Mouse (Mus musculus) layer of hippocampus, postnatal 36 days (tissue): ENCODE results near the gene Abcc12. TPM values are rescaled to one million over a fixed set of nuclear protein-coding genes. Genes with fewer than 3 reads are reported as not detected.
A peak's percentile ranks its signal among the peaks of the same experiment; 100 is the strongest.

ENCODE experiments used
- DNase-seq, 2 experiments: peaks; one replicate each; pipeline ENCODE4 v3.0.0; 2022
- total RNA-seq, 2 experiments: library from RNA; stranded (reverse); gene quantifications; 2 replicates each; pipeline ENCODE4 v1.2.3; 2021

Gene Abcc12
- total RNA-seq, 2 experiments from 2014 or later = 0.40 to 0.53 TPM

DNA sequence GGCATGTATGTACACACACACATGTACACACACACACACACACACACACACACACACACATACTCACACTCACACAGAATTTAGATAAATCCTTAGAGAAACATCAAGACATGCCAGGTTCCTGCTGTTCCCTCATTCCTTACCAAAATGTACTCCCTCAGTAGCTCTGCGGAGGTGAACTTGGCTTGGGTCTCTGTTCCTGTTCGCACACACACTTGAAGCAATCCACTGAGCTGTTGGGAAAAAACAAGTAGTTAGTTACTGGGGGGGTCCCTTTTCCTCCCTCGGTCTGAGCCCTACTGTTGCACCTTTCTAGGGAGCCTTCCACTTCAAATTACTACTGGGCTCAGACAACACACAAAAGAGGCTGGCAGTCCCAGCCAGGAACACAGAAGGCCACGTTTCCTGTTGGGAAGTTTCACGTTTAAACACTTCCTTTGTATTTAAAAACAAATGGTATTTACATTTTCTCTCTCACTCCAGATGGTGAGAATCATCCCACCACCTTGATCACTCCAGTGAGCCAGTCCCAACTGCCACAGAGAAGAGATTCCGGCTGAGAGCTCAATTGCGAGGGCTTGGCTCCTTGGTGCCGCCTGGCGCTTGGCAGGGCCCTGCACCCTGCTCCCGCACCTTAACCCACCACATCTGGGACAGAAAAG is 68.2 kb downstream of the Abcc12 start:
- peak; percentile 32 to 34 for DNase-seq

- DNase-seq = no peak
These were observed 79.1 kb downstream of the Abcc12 start for GRCm38 (mm10) chr8:86501341-86501740.

GRCm38 (mm10) chr8:86495056-86495455 is 85.4 kb downstream of the Abcc12 start:
- DNase-seq = no peak

GRCm38 (mm10) chr8:86493841-86494240 is 86.6 kb downstream of the Abcc12 start:
- DNase-seq = no peak

DNA sequence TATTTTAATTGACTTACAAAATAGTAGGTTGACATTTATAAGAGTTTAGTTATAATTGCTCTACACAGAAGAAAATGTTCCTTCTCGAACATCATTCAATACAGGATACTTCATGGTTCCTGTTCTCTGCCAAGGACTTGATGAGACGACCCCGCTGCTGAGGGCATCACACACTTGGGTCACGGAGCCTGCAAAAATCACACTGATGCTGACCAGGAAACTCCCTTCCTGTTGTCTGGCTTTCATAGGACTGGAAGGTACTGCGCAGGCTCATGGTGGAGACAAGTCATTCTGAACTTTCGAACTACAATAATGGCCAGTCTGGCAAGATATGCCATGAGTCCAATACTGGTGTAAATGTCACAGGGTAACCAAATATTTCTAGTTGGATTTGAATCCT is 95.1 kb downstream of the Abcc12 start:
- no peak for DNase-seq

GRCm38 (mm10) chr8:86484244-86484643 is 96.2 kb downstream of the Abcc12 start:
- no peak for DNase-seq

- no peak for DNase-seq
These were observed 98.4 kb downstream of the Abcc12 start for GRCm38 (mm10) chr8:86482116-86482515.

- peak; percentile 52 to 62 for DNase-seq
These were observed 104.6 kb downstream of the Abcc12 start for GRCm38 (mm10) chr8:86475711-86476438.

- DNase-seq = no peak
These were observed 106.0 kb downstream of the Abcc12 start for GRCm38 (mm10) chr8:86474461-86474860.

- peak in 1 of 2 experiments; percentile 25 for DNase-seq
These were observed 107.4 kb downstream of the Abcc12 start for GRCm38 (mm10) chr8:86473121-86473520.

DNA sequence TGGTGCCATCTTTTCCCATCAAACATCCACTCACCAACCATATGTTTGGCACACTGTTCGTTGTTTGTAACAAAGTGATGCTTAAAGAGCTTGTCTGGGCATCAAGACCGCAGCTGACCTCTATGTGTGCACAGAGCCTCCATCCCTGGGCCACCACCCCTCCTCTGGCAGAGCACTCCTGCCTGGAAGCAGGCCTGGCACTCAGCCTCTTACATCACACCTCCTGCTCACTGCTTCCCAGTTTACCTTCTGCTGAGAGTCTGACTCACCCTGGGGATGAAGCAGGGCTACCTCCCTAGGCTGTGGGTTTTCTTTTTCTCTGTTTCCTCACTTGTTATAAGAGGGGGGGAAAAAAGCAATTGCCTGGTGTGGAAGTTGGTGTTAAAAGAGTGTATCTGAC is 109.8 kb downstream of the Abcc12 start:
- DNase-seq = no peak

GRCm38 (mm10) chr8:86463215-86463614 is 117.3 kb downstream of the Abcc12 start:
- no peak for DNase-seq

DNA sequence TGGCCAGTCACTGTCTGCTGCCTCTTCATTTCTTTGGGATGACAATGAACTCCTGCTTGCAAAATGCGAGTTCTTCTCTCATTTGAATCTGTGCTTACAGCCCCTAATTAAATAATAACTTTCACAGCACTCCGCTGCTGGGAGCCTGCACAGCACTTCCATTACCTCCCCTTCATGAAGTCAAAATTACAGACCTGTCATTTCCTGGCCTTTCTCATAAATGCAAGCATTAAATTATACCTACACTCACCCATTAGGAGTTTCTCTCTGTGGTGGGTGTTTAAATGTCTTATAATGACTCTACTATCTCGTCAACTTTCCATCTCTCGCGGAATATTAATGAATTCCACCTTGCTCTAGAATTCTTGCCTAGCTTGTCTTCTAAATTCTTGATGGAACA is 120.1 kb downstream of the Abcc12 start:
- DNase-seq = no peak

GRCm38 (mm10) chr8:86453697-86454480 is 126.6 kb downstream of the Abcc12 start:
- DNase-seq = no peak

DNA sequence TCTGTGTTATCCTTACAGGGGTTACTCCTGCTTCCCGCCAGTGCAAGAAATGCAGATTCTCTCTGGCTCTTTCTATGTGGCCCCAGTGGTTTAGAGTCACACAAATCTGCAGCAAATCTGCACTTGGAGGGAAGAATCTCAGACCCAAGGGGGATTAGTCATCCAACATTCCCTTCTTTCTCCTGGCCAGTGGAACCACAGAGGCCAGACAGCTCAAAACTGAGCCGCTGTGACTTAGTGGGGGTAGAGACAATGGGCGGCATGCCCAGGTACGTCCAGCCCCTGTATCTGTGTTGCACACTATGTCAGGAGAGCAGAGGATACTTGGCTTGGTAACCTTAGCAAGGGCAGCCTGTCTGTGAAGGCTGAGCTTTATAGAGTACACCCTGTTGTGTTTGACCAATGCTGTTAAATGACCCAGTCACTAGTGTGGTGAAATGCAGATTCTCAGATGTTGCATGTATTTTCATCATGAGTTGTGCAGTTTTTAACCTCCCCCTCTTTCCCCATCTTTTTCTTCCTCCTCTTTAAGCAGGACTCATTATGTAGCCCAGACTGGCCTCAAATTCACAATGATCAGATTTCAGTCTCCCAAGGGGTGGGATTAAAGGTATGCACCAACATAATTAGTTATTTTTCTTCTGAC is 130.5 kb downstream of the Abcc12 start:
- no peak for DNase-seq

DNA sequence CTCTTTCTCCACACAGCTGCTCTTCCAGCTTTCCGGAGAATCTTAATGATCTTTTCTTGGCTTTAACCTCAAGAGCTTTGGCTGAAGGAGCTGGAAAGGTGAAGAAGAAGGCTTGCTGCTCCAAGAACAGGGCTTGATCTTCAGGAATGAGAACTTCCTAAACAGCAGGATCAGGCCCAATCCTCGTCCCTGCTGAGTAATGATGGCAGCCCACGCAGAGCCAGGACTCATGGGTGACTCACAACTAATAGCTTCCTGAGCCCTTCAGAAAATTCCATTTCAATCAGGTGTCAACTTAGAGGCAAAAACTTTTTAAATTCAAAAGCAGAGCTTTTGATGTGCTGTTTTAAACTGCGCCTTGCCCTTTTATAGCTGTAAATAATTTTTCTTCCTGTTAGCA is 135.0 kb downstream of the Abcc12 start:
- no peak for DNase-seq

DNA sequence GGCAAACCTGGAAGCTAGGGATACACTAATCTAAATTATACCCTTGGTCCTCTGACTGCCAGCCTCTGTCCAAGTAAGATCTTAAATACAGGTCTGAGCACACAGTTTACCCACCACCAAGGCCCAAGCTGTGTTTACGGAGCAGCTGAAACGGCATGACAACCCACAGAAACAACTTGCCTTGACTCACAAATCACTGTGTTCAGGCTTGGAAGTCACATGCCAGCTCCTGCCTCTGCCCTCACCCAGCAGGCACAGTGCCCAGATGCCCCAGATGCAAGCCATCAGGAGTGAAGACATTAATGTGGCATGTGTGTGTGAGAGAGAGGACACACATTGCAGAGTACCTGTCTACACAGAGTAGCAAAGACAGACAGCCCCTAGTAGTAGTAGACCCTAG is 136.7 kb downstream of the Abcc12 start:
- DNase-seq = no peak

GRCm38 (mm10) chr8:86438983-86439299 is 141.5 kb downstream of the Abcc12 start:
- DNase-seq = no peak

GRCm38 (mm10) chr8:86438133-86438982 is 142.1 kb downstream of the Abcc12 start:
- peak; percentile 48 to 55 for DNase-seq

DNA sequence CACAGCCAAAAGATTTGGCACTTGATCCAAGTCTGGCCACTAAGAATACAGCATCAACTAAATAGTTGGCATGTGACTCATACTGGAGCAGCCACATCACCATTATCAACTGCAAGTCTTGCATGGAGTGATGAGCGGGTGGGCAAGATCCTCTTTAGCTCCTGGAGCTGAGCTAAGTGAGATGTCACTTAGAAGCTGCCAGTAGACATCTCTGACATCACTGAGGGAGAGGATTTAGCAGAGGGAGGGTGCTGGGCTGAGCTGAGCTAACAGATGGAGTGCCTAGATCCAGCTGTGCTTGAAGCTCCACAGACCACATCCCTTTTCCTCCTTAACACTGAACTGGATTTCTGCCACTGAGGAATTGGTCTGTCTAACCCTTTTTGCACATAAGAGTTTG is 143.1 kb downstream of the Abcc12 start:
- DNase-seq = no peak
